Mouse (Mus musculus): ENCODE data around the gene Rbm19.

DNA sequence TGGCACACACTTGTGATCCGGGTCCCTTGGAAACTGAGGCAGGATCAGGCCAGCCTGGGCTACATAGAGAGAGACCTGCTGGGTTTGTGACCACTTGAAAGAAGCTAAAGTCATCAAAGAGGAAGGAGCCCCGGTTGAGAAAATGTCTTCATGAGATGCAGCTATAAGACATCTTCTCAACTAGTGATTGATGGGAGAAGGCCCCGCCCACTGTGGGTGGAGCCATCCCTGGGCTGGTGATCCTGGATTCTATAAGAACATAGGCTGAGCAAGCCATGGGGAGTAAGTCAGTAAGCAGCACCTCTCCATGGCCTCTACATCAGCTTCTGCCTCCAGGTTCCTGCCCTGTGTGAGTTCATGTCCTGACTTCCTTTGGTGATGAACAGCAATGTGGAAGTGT lies 98.2 kb downstream of the Rbm19 start:
- TF ChIP-seq GATA1 (IDR thresholded peaks at IDR 0.05; ENCODE audit: low read length) (no peak), TAL1 (IDR thresholded peaks at IDR 0.05; ENCODE audit: low read length) (no peak)
